Mouse (Mus musculus): Measurements from ENCODE around the gene Bicd1. TPM values are rescaled to one million over a fixed set of nuclear protein-coding genes. Genes with fewer than 3 reads are reported as not detected.
A peak's percentile ranks its signal among the peaks of the same experiment; 100 is the strongest.
"Not testable (repeated sequence)": the region's sequence is repeated elsewhere in the genome, so short reads cannot be mapped to it uniquely, and the experiment has no call there.

Gene Bicd1
- 44.9 and 45.4 TPM in 2 replicates for polyA plus RNA-seq (2015; fragmentation: Nextera tagmentation; extraction: Ambion mirVana)

- no peaks in the 10 kb centered on the region for H3K27me3 ChIP-seq
- peak within 1 kb of the TSS; percentile 86 for H3K4me3 ChIP-seq
- peak; percentile 100 for ATAC-seq (ENCODE audit: low FRiP score, low read depth)
- peak within 1 kb of the TSS; percentile 93 for H3K27ac ChIP-seq (replicated peaks)
- H3K4me2 ChIP-seq, result peak within 1 kb of the TSS; percentile 76
- no peaks in the 10 kb centered on the region for H3K9me3 ChIP-seq
- H3K4me1 ChIP-seq (replicated peaks), result peaks cover 15% of the 10 kb centered on the region
- WGBS, result under 1% methylated on average over 30 of the region's 30 CpGs
- H3K9ac ChIP-seq, result peak within 1 kb of the TSS; percentile 85
- no peaks in the 10 kb centered on the region for H3K36me3 ChIP-seq
These were observed at the start of gene Bicd1 for GRCm38 (mm10) chr6:149408833-149409332. Gene Bicd1, plus strand, starts transcription at chr6:149408886.

- not testable (repeated sequence) for H3K27me3 ChIP-seq; H3K36me3 ChIP-seq; H3K9me3 ChIP-seq; H3K9ac ChIP-seq; H3K4me3 ChIP-seq; H3K4me2 ChIP-seq; H3K27ac ChIP-seq (replicated peaks); H3K4me1 ChIP-seq (replicated peaks); ATAC-seq (ENCODE audit: low FRiP score, low read depth)
- 98% methylated on average over 20 of the region's 20 CpGs for WGBS
These were observed 46.2 kb upstream of the Bicd1 start for GRCm38 (mm10) chr6:149362533-149362932.

- not testable (repeated sequence) for ATAC-seq (ENCODE audit: low FRiP score, low read depth); H3K27me3 ChIP-seq; H3K27ac ChIP-seq (replicated peaks); H3K4me3 ChIP-seq; H3K9ac ChIP-seq; H3K36me3 ChIP-seq; H3K4me2 ChIP-seq; H3K4me1 ChIP-seq (replicated peaks); H3K9me3 ChIP-seq
- 89% methylated on average over 2 of the region's 2 CpGs for WGBS
These were observed 42.7 kb upstream of the Bicd1 start for GRCm38 (mm10) chr6:149365975-149366374.

- Histone ChIP-seq H3K9ac (no peak overlapping the region), H3K36me3 (no peaks in the 10 kb centered on the region), H3K4me2 (no peak overlapping the region), H3K27ac (replicated peaks) (no peak overlapping the region), H3K4me1 (replicated peaks) (no peaks in the 10 kb centered on the region), H3K9me3 (no peaks in the 10 kb centered on the region), H3K4me3 (no peak overlapping the region), H3K27me3 (no peaks in the 10 kb centered on the region)
- WGBS, result 96% methylated on average over 2 of the region's 2 CpGs
- ATAC-seq (ENCODE audit: low FRiP score, low read depth), result no peak
These were observed 42.3 kb upstream of the Bicd1 start for GRCm38 (mm10) chr6:149366403-149366802.

- Histone ChIP-seq H3K36me3 (no peaks in the 10 kb centered on the region), H3K27me3 (no peaks in the 10 kb centered on the region), H3K9me3 (no peaks in the 10 kb centered on the region), H3K4me2 (no peak overlapping the region), H3K4me3 (no peak overlapping the region), H3K9ac (no peak overlapping the region), H3K27ac (replicated peaks) (no peak overlapping the region), H3K4me1 (replicated peaks) (no peaks in the 10 kb centered on the region)
- no peak for ATAC-seq (ENCODE audit: low FRiP score, low read depth)
- 74% methylated on average over 2 of the region's 2 CpGs for WGBS
These were observed 33.7 kb upstream of the Bicd1 start for GRCm38 (mm10) chr6:149374986-149375457.

- ATAC-seq (ENCODE audit: low FRiP score, low read depth), result no peak
- H3K4me1 ChIP-seq (replicated peaks), result no peaks in the 10 kb centered on the region
- 87% methylated on average over 2 of the region's 2 CpGs for WGBS
- no peak overlapping the region for H3K9ac ChIP-seq
- no peaks in the 10 kb centered on the region for H3K9me3 ChIP-seq
- no peaks in the 10 kb centered on the region for H3K27me3 ChIP-seq
- no peaks in the 10 kb centered on the region for H3K36me3 ChIP-seq
- H3K27ac ChIP-seq (replicated peaks), result no peak overlapping the region
- no peak overlapping the region for H3K4me3 ChIP-seq
- H3K4me2 ChIP-seq, result no peak overlapping the region
These were observed 25.2 kb upstream of the Bicd1 start for GRCm38 (mm10) chr6:149383531-149383930.

GRCm38 (mm10) chr6:149386389-149386788 is 22.3 kb upstream of the Bicd1 start:
- 9% methylated on average over 3 of the region's 3 CpGs for WGBS

GRCm38 (mm10) chr6:149389626-149390025 is 19.1 kb upstream of the Bicd1 start:
- not testable (repeated sequence) for ATAC-seq (ENCODE audit: low FRiP score, low read depth); H3K27me3 ChIP-seq; H3K9me3 ChIP-seq; H3K27ac ChIP-seq (replicated peaks); H3K4me1 ChIP-seq (replicated peaks); H3K9ac ChIP-seq; H3K4me3 ChIP-seq; H3K4me2 ChIP-seq; H3K36me3 ChIP-seq
- WGBS, result 92% methylated on average over 2 of the region's 2 CpGs

More at GRCm38 (mm10) chr6:149386389-149386788, 22.3 kb upstream of the Bicd1 start:
- no peak for ATAC-seq (ENCODE audit: low FRiP score, low read depth)
- H3K4me1 ChIP-seq (replicated peaks), result no peaks in the 10 kb centered on the region
- no peak overlapping the region for H3K9ac ChIP-seq
- no peak overlapping the region for H3K4me2 ChIP-seq
- no peaks in the 10 kb centered on the region for H3K9me3 ChIP-seq
- no peak overlapping the region for H3K4me3 ChIP-seq
- H3K36me3 ChIP-seq, result no peaks in the 10 kb centered on the region
- no peaks in the 10 kb centered on the region for H3K27me3 ChIP-seq
- H3K27ac ChIP-seq (replicated peaks), result no peak overlapping the region

GRCm38 (mm10) chr6:149399396-149399795 is 9.3 kb upstream of the Bicd1 start:
- Histone ChIP-seq H3K9ac (no peak overlapping the region), H3K9me3 (no peaks in the 10 kb centered on the region), H3K27me3 (no peaks in the 10 kb centered on the region), H3K27ac (replicated peaks) (no peak overlapping the region), H3K36me3 (no peaks in the 10 kb centered on the region), H3K4me2 (no peak overlapping the region), H3K4me1 (replicated peaks) (no peaks in the 10 kb centered on the region), H3K4me3 (no peak overlapping the region)
- no peak for ATAC-seq (ENCODE audit: low FRiP score, low read depth)

- peak; percentile 43 for ATAC-seq (ENCODE audit: low FRiP score, low read depth)
- under 1% methylated on average over 11 of the region's 11 CpGs for WGBS
These were observed 655 bp downstream of the Bicd1 start for GRCm38 (mm10) chr6:149409341-149409740.

GRCm38 (mm10) chr6:149409845-149410244 is 1.2 kb downstream of the Bicd1 start:
- H3K9ac ChIP-seq, result peak overlapping the region; percentile 85
- no peak for ATAC-seq (ENCODE audit: low FRiP score, low read depth)
- H3K4me1 ChIP-seq (replicated peaks), result peaks cover 15% of the 10 kb centered on the region
- H3K4me2 ChIP-seq, result peak overlapping the region; percentile 76
- peak overlapping the region; percentile 93 for H3K27ac ChIP-seq (replicated peaks)
- H3K9me3 ChIP-seq, result no peaks in the 10 kb centered on the region
- 7% methylated on average over 4 of the region's 4 CpGs for WGBS
- peak overlapping the region; percentile 86 for H3K4me3 ChIP-seq
- no peaks in the 10 kb centered on the region for H3K27me3 ChIP-seq
- no peaks in the 10 kb centered on the region for H3K36me3 ChIP-seq

More at GRCm38 (mm10) chr6:149409341-149409740, 655 bp downstream of the Bicd1 start:
- H3K4me3 ChIP-seq, result peak overlapping the region; percentile 86
- H3K4me1 ChIP-seq (replicated peaks), result peaks cover 15% of the 10 kb centered on the region
- H3K27me3 ChIP-seq, result no peaks in the 10 kb centered on the region
- H3K36me3 ChIP-seq, result no peaks in the 10 kb centered on the region
- no peaks in the 10 kb centered on the region for H3K9me3 ChIP-seq
- peak overlapping the region; percentile 85 for H3K9ac ChIP-seq
- H3K4me2 ChIP-seq, result peak overlapping the region; percentile 76
- H3K27ac ChIP-seq (replicated peaks), result peak overlapping the region; percentile 93

GRCm38 (mm10) chr6:149413256-149413655 is 4.6 kb downstream of the Bicd1 start:
- Histone ChIP-seq H3K36me3 (no peaks in the 10 kb centered on the region), H3K4me2 (no peak overlapping the region), H3K4me1 (replicated peaks) (peaks cover 13% of the 10 kb centered on the region), H3K27me3 (no peaks in the 10 kb centered on the region), H3K27ac (replicated peaks) (no peak overlapping the region), H3K9ac (no peak overlapping the region), H3K4me3 (no peak overlapping the region), H3K9me3 (no peaks in the 10 kb centered on the region)
- ATAC-seq (ENCODE audit: low FRiP score, low read depth), result no peak

- no peak overlapping the region for H3K9ac ChIP-seq
- H3K36me3 ChIP-seq, result no peaks in the 10 kb centered on the region
- no peak for ATAC-seq (ENCODE audit: low FRiP score, low read depth)
- H3K4me1 ChIP-seq (replicated peaks), result no peaks in the 10 kb centered on the region
- H3K27me3 ChIP-seq, result no peaks in the 10 kb centered on the region
- H3K4me3 ChIP-seq, result no peak overlapping the region
- H3K4me2 ChIP-seq, result no peak overlapping the region
- H3K9me3 ChIP-seq, result no peaks in the 10 kb centered on the region
- no peak overlapping the region for H3K27ac ChIP-seq (replicated peaks)
These were observed 16.1 kb downstream of the Bicd1 start for GRCm38 (mm10) chr6:149424748-149425147.
